Mouse (Mus musculus): ENCODE data around the gene Fam53b. TPM values are rescaled to one million over a fixed set of nuclear protein-coding genes. Genes with fewer than 3 reads are reported as not detected.
A peak's percentile ranks its signal among the peaks of the same experiment; 100 is the strongest.

Fam53b gene
- polyA plus RNA-seq, 1 experiment from 2014 or later: 31.1 TPM

- 84% methylated on average over 12 of the region's 12 CpGs for WGBS
- Histone ChIP-seq H3K9ac (no peak overlapping the region), H3K27me3 (no peaks in the 10 kb centered on the region), H3K36me3 (ENCODE audit: poor library complexity, severe bottlenecking) (peaks cover 47% of the 10 kb centered on the region), H3K4me3 (no peak overlapping the region), H3K4me1 (peaks cover 63% of the 10 kb centered on the region), H3K4me2 (no peak overlapping the region), H3K9me3 (replicated peaks) (no peaks in the 10 kb centered on the region), H3K27ac (peak overlapping the region; percentile 83)
- no peak for ATAC-seq
Observed at GRCm38 (mm10) chr7:132768498-132769344, 45.0 kb downstream of the Fam53b start.

- H3K9me3 ChIP-seq (replicated peaks): no peaks in the 10 kb centered on the region
- H3K36me3 ChIP-seq (ENCODE audit: poor library complexity, severe bottlenecking): peaks cover 48% of the 10 kb centered on the region
- peak overlapping the region; percentile 24; the same call in 1 of the 2 replicates for H3K4me2 ChIP-seq
- no peaks in the 10 kb centered on the region for H3K27me3 ChIP-seq
- whole genome bisulfite sequencing: 62% methylated on average over 4 of the region's 4 CpGs
- H3K27ac ChIP-seq: peak overlapping the region; percentile 83
- H3K4me1 ChIP-seq: peaks cover 63% of the 10 kb centered on the region
- H3K4me3 ChIP-seq: no peak overlapping the region
- ATAC-seq: peak; percentile 64
- H3K9ac ChIP-seq: no peak overlapping the region
Observed at GRCm38 (mm10) chr7:132767999-132768370, 45.7 kb downstream of the Fam53b start.

GRCm38 (mm10) chr7:132767233-132767998 is 46.3 kb downstream of the Fam53b start:
- peaks cover 63% of the 10 kb centered on the region for H3K4me1 ChIP-seq
- H3K4me2 ChIP-seq: peak overlapping the region; percentile 24
- no peak overlapping the region for H3K4me3 ChIP-seq
- no peaks in the 10 kb centered on the region for H3K27me3 ChIP-seq
- peaks cover 46% of the 10 kb centered on the region for H3K36me3 ChIP-seq (ENCODE audit: poor library complexity, severe bottlenecking)
- H3K9me3 ChIP-seq (replicated peaks): no peaks in the 10 kb centered on the region
- ATAC-seq: peak; percentile 89
- no peak overlapping the region for H3K9ac ChIP-seq
- WGBS: 12% methylated on average over 12 of the region's 12 CpGs
- H3K27ac ChIP-seq: peak overlapping the region; percentile 83

GRCm38 (mm10) chr7:132766235-132766871 is 47.3 kb downstream of the Fam53b start:
- peaks cover 58% of the 10 kb centered on the region for H3K4me1 ChIP-seq
- no peaks in the 10 kb centered on the region for H3K9me3 ChIP-seq (replicated peaks)
- H3K9ac ChIP-seq: no peak overlapping the region
- peaks cover 46% of the 10 kb centered on the region for H3K36me3 ChIP-seq (ENCODE audit: poor library complexity, severe bottlenecking)
- H3K27ac ChIP-seq: peak overlapping the region; percentile 83
- H3K4me3 ChIP-seq: no peak overlapping the region
- no peak for ATAC-seq
- H3K4me2 ChIP-seq: no peak overlapping the region
- no peaks in the 10 kb centered on the region for H3K27me3 ChIP-seq
- WGBS: 82% methylated on average over 11 of the region's 11 CpGs

- Histone ChIP-seq H3K4me3 (no peak overlapping the region), H3K36me3 (ENCODE audit: poor library complexity, severe bottlenecking) (peaks cover 41% of the 10 kb centered on the region), H3K4me2 (no peak overlapping the region), H3K27me3 (no peaks in the 10 kb centered on the region), H3K9me3 (replicated peaks) (no peaks in the 10 kb centered on the region), H3K9ac (no peak overlapping the region), H3K27ac (peak overlapping the region; percentile 61), H3K4me1 (peaks cover 61% of the 10 kb centered on the region)
- WGBS: 61% methylated on average over 3 of the region's 3 CpGs
- no peak for ATAC-seq
Observed at GRCm38 (mm10) chr7:132765629-132766186, 48.0 kb downstream of the Fam53b start.

GRCm38 (mm10) chr7:132764896-132765491 is 48.7 kb downstream of the Fam53b start:
- ATAC-seq: no peak
- Histone ChIP-seq H3K27ac (no peak overlapping the region), H3K36me3 (ENCODE audit: poor library complexity, severe bottlenecking) (peaks cover 39% of the 10 kb centered on the region), H3K4me3 (no peak overlapping the region), H3K27me3 (no peaks in the 10 kb centered on the region), H3K4me1 (peaks cover 67% of the 10 kb centered on the region), H3K9ac (no peak overlapping the region), H3K9me3 (replicated peaks) (no peaks in the 10 kb centered on the region), H3K4me2 (no peak overlapping the region)
- 84% methylated on average over 4 of the region's 4 CpGs for WGBS

- H3K36me3 ChIP-seq (ENCODE audit: poor library complexity, severe bottlenecking): peaks cover 39% of the 10 kb centered on the region
- H3K9ac ChIP-seq: no peak overlapping the region
- no peak for ATAC-seq
- H3K9me3 ChIP-seq (replicated peaks): no peaks in the 10 kb centered on the region
- no peaks in the 10 kb centered on the region for H3K27me3 ChIP-seq
- peaks cover 68% of the 10 kb centered on the region for H3K4me1 ChIP-seq
- 97% methylated on average over 4 of the region's 4 CpGs for WGBS
- no peak overlapping the region for H3K4me3 ChIP-seq
- H3K4me2 ChIP-seq: no peak overlapping the region
- no peak overlapping the region for H3K27ac ChIP-seq
Observed at GRCm38 (mm10) chr7:132764314-132764713, 49.4 kb downstream of the Fam53b start.

- Histone ChIP-seq H3K4me2 (no peak overlapping the region), H3K9ac (no peak overlapping the region), H3K4me3 (no peak overlapping the region), H3K27ac (no peak overlapping the region), H3K4me1 (peaks cover 66% of the 10 kb centered on the region), H3K36me3 (ENCODE audit: poor library complexity, severe bottlenecking) (peaks cover 39% of the 10 kb centered on the region), H3K27me3 (no peaks in the 10 kb centered on the region), H3K9me3 (replicated peaks) (no peaks in the 10 kb centered on the region)
- 91% methylated on average over 5 of the region's 5 CpGs for WGBS
- no peak for ATAC-seq
Observed at GRCm38 (mm10) chr7:132763911-132764310, 49.8 kb downstream of the Fam53b start.

- no peaks in the 10 kb centered on the region for H3K9me3 ChIP-seq (replicated peaks)
- peaks cover 61% of the 10 kb centered on the region for H3K4me1 ChIP-seq
- H3K27ac ChIP-seq: no peak overlapping the region
- peaks cover 43% of the 10 kb centered on the region for H3K36me3 ChIP-seq (ENCODE audit: poor library complexity, severe bottlenecking)
- H3K9ac ChIP-seq: no peak overlapping the region
- H3K4me3 ChIP-seq: no peak overlapping the region
- ATAC-seq: no peak
- no peaks in the 10 kb centered on the region for H3K27me3 ChIP-seq
- no peak overlapping the region for H3K4me2 ChIP-seq
- WGBS: 95% methylated on average over 6 of the region's 6 CpGs
Observed at GRCm38 (mm10) chr7:132763351-132763750, 50.3 kb downstream of the Fam53b start.

GRCm38 (mm10) chr7:132761409-132761808 is 52.3 kb downstream of the Fam53b start:
- WGBS: 96% methylated on average over 2 of the region's 2 CpGs
- no peak for ATAC-seq
- Histone ChIP-seq H3K9ac (no peak overlapping the region), H3K27me3 (no peaks in the 10 kb centered on the region), H3K36me3 (ENCODE audit: poor library complexity, severe bottlenecking) (peaks cover 62% of the 10 kb centered on the region), H3K4me1 (peaks cover 41% of the 10 kb centered on the region), H3K9me3 (replicated peaks) (no peaks in the 10 kb centered on the region), H3K4me2 (no peak overlapping the region), H3K27ac (no peak overlapping the region), H3K4me3 (no peak overlapping the region)

- ATAC-seq: no peak
- Histone ChIP-seq H3K4me2 (no peak overlapping the region), H3K9me3 (replicated peaks) (no peaks in the 10 kb centered on the region), H3K4me3 (no peak overlapping the region), H3K9ac (no peak overlapping the region), H3K27me3 (no peaks in the 10 kb centered on the region), H3K4me1 (peaks cover 34% of the 10 kb centered on the region), H3K27ac (peak overlapping the region; percentile 68), H3K36me3 (ENCODE audit: poor library complexity, severe bottlenecking) (peaks cover 66% of the 10 kb centered on the region)
- 90% methylated on average over 6 of the region's 6 CpGs for WGBS
Observed at GRCm38 (mm10) chr7:132760589-132761180, 53.0 kb downstream of the Fam53b start.

All from forebrain, embryonic 13.5 days (tissue).